Mouse (Mus musculus) forebrain, embryonic 10.5 days (tissue): ENCODE measurements around the gene Ceacam9. TPM values are rescaled to one million over a fixed set of nuclear protein-coding genes. Genes with fewer than 3 reads are reported as not detected.
A peak's percentile ranks its signal among the peaks of the same experiment; 100 is the strongest.
"Not testable (repeated sequence)": the region's sequence is repeated elsewhere in the genome, so short reads cannot be mapped to it uniquely, and the experiment has no call there.

Experiments used
- DNase-seq: peaks from one replicate; pipeline ENCODE4 v3.0.0-alpha.2; 2017; ENCODE audit warnings: low spot score; ENCODE audit errors: extremely low spot score
- H3K27ac ChIP-seq: fragments of 300-500 bp; sonication (generic); 2 replicates; pipeline ENCODE4 v1.5.1; 2016; ENCODE audit warnings: mild to moderate bottlenecking
- H3K27me3 ChIP-seq: fragments of 300-500 bp; sonication (generic); 2 replicates; pipeline ENCODE4 v1.6.1; 2016; ENCODE audit warnings: mild to moderate bottlenecking; ENCODE audit not compliant: poor library complexity, severe bottlenecking
- H3K36me3 ChIP-seq: fragments of 300-500 bp; sonication (generic); replicated peaks from 2 replicates; pipeline ENCODE4 v1.6.1; 2016; ENCODE audit warnings: mild to moderate bottlenecking, moderate library complexity
- H3K4me1 ChIP-seq: fragments of 300-500 bp; sonication (generic); 2 replicates; pipeline ENCODE4 v1.6.1; 2016
- H3K4me3 ChIP-seq: fragments of 300-500 bp; sonication (generic); 2 replicates; pipeline ENCODE4 v1.5.1; 2016; ENCODE audit warnings: mild to moderate bottlenecking, moderate library complexity
- H3K9me3 ChIP-seq: fragments of 300-500 bp; sonication (generic); 2 replicates; pipeline ENCODE4 v1.6.1; 2016; ENCODE audit warnings: mild to moderate bottlenecking, moderate library complexity
- WGBS: fragments of 180-500 bp; shearing (Covaris S2); methylation state at CpG from one replicate; pipeline ENCODE4 v1.1.7; 2016; 5-methylcytosine and 5-hydroxymethylcytosine counted together
- polyA plus RNA-seq: library from polyadenylated mRNA; unstranded; fragments of >200 nt; fragmentation: Nextera tagmentation; extraction: Ambion mirVana; gene quantifications from 2 replicates; pipeline ENCODE4 v1.2.1, GENCODE M21; 2016

Ceacam9 gene
- polyA plus RNA-seq, 1 experiment from 2014 or later: not detected

DNA sequence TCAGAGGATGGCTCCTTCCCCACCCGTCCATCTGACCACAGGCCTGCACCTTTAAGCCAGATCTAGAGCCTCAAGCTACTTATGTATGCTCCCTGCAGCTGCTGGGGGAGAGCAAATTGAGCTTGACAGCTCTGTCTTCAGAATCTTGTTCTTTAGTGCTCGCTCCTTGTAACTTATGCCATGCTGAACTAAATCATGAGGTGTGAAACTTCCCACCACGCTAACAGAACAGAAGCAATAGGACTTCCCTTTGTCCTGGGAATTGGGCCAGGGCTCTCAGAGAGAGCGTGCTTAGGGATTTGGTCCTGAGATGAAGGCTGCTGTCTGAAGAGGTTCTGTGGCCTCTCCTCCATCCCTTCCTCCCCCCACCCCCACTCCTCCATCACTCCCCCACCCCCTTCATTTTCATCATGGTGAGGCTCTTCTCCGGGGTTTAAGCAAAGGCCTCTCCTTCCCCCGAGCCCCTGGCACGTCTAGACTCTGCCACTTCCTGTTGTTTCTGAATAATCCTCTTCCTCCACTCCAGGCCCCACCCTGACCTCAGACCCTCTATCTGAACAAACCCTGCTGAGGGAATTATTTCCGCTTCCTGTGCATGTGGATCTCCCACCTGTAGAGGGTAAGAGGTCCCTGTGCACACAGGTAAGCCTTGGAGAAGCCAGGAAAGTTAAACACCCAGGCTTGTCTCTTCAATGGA is 5.1 kb upstream of the Ceacam9 start:
- 49% methylated on average over 8 of the region's 8 CpGs for WGBS
- H3K4me3 ChIP-seq, DNase-seq, H3K9me3 ChIP-seq, H3K36me3 ChIP-seq, H3K4me1 ChIP-seq, H3K27me3 ChIP-seq: not testable (repeated sequence)
- H3K27ac ChIP-seq: 0 out of 2 replicates have a peak overlapping the region, but pooled peaks have one; percentile 13

DNA sequence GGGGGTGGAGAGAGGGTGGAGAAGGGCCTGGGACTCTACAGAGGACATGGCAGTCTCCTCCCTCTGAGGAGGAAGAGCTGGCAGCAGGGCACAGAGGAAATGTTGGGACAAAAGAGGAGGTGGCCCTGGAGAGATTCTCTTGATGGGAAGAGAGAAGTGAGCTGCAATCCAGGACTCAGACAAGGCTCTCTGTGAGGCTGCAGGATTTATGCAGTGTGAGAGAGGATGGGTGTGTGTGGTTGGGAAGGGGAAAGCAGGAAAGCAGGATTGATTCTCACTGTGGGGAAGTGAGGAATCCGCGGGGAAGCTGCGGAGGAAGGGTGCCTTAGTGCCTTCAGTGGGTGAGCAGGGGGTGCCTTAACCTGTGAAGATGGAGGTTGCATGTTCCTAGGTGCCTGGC is 761 bp downstream of the Ceacam9 start:
- 72% methylated on average over 3 of the region's 3 CpGs for WGBS
- H3K27ac ChIP-seq, H3K9me3 ChIP-seq, DNase-seq, H3K4me1 ChIP-seq, H3K27me3 ChIP-seq, H3K36me3 ChIP-seq, H3K4me3 ChIP-seq: not testable (repeated sequence)

- Histone ChIP-seq H3K4me1 (peaks cover 18% of the 10 kb centered on the region), H3K27ac (peak overlapping the region; percentile 42), H3K4me3 (peak overlapping the region; percentile 32; the same call in 1 of the 2 replicates), H3K36me3 (no peaks in the 10 kb centered on the region), H3K27me3 (no peaks in the 10 kb centered on the region), H3K9me3 (no peaks in the 10 kb centered on the region)
- peak; percentile 66 for DNase-seq
- WGBS: 30% methylated on average over 14 of the region's 14 CpGs
Observed at GRCm38 (mm10) chr7:16728596-16729348, 7.0 kb downstream of the Ceacam9 start.

- not testable (repeated sequence) for H3K27me3 ChIP-seq, H3K9me3 ChIP-seq, DNase-seq, H3K36me3 ChIP-seq
- peak overlapping the region; percentile 32; the same call in 1 of the 2 replicates for H3K4me3 ChIP-seq
- peak overlapping the region; percentile 68 for H3K27ac ChIP-seq
- peaks cover 18% of the 10 kb centered on the region for H3K4me1 ChIP-seq
- 6% methylated on average over 7 of the region's 7 CpGs for WGBS
Observed at GRCm38 (mm10) chr7:16729563-16729962, 7.8 kb downstream of the Ceacam9 start.

DNA sequence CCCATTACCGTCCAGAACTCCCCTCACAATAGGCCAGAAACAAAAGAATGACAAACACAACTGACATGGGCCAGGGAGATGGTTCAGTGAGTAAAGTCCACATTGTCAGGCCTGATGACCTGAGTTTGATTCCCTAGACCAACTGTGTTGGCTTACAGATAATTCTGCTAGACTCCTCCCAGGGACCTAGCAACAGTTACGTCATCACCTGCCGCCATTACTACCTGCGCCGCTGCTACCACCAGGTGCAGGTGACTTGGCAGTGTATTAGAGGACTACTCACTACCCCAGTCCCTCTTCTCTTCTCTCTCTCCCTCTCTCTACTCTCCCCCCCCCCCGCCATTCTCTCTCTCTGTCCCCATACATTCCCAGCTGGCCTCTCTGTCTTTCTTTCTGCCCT is 9.1 kb downstream of the Ceacam9 start:
- 87% methylated on average over 6 of the region's 6 CpGs for WGBS
- H3K4me1 ChIP-seq: peaks cover 18% of the 10 kb centered on the region
- no peak for DNase-seq
- no peak overlapping the region for H3K4me3 ChIP-seq
- no peak overlapping the region for H3K27ac ChIP-seq
- no peaks in the 10 kb centered on the region for H3K9me3 ChIP-seq
- no peaks in the 10 kb centered on the region for H3K27me3 ChIP-seq
- no peaks in the 10 kb centered on the region for H3K36me3 ChIP-seq

- Histone ChIP-seq H3K4me3 (no peak overlapping the region), H3K36me3 (no peaks in the 10 kb centered on the region), H3K27ac (no peak overlapping the region), H3K9me3 (no peaks in the 10 kb centered on the region), H3K27me3 (no peaks in the 10 kb centered on the region), H3K4me1 (peaks cover 18% of the 10 kb centered on the region)
- WGBS: 85% methylated on average over 7 of the region's 7 CpGs
- DNase-seq: no peak
Observed at GRCm38 (mm10) chr7:16731893-16732422, 10.2 kb downstream of the Ceacam9 start.

DNA sequence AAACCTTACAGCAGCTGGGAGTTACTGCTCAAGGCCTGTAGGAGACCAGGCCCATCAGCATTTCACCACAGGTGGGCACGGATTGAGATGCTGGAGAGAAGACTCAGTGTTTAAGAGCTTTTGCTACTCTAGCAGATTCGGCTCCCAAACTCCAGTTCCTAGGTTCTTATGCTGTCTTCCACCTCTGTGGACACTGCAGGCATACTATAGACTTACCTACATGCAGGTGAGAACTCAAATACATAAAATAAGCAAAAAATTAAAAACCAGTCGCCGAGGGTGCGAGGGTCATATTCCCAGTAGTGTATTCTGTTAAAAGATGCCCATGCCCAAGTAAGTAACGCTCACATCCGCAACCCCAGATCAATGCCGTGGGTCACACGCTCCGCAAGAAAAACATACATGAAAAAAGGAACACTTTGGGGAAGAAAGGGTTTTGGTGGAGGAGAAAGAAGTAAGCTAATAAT is 15.9 kb downstream of the Ceacam9 start:
- H3K27ac ChIP-seq: peak overlapping the region; percentile 87
- no peaks in the 10 kb centered on the region for H3K9me3 ChIP-seq
- DNase-seq: no peak
- no peaks in the 10 kb centered on the region for H3K27me3 ChIP-seq
- H3K4me3 ChIP-seq: peak overlapping the region; percentile 89
- WGBS: 46% methylated on average over 10 of the region's 10 CpGs
- H3K36me3 ChIP-seq: peaks cover 3% of the 10 kb centered on the region; the same call in 1 of the 2 replicates
- peaks cover 20% of the 10 kb centered on the region for H3K4me1 ChIP-seq

DNA sequence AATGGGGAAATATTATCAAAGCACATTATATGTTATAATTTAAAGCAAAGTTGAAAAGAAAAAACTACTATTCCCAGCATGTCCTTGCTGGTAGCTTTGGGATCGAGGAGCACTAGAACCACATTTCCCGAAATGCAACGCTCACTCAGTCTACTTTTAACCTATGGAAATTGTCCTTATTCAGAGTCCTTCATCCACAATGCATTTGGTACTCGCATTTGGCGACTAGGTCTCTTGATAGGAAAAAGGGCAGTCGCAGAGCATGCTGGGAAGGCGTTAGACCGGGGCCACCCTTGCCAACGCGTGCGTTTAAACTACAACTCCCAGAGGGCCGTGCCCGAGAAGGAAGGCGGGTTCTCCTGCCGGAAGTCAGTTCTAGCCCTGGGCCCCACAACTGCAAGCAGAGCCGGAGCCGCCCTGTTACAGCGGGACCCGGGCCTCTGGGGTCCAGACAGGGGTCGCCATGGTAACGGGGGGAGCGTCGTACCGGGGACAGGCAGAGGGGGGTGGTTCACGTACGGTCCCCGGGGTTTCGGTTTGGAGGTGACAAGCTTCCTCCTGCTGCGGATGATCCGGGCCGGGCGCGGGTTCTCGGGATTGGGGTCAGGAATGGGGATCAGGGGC is 16.5 kb downstream of the Ceacam9 start, which contains the start of gene Ap2s1:
Gene Ap2s1 (plus strand): TSS at position 338 of the 624 bp plus-strand sequence.
- H3K4me3 ChIP-seq: peak within 1 kb of the TSS; percentile 89
- WGBS: under 1% methylated on average over 34 of the region's 34 CpGs
- H3K4me1 ChIP-seq: peaks cover 20% of the 10 kb centered on the region
- H3K9me3 ChIP-seq: no peaks in the 10 kb centered on the region
- H3K36me3 ChIP-seq: peaks cover 7% of the 10 kb centered on the region
- H3K27ac ChIP-seq: peak within 1 kb of the TSS; percentile 87
- peak; percentile 96 for DNase-seq
- H3K27me3 ChIP-seq: no peaks in the 10 kb centered on the region

DNA sequence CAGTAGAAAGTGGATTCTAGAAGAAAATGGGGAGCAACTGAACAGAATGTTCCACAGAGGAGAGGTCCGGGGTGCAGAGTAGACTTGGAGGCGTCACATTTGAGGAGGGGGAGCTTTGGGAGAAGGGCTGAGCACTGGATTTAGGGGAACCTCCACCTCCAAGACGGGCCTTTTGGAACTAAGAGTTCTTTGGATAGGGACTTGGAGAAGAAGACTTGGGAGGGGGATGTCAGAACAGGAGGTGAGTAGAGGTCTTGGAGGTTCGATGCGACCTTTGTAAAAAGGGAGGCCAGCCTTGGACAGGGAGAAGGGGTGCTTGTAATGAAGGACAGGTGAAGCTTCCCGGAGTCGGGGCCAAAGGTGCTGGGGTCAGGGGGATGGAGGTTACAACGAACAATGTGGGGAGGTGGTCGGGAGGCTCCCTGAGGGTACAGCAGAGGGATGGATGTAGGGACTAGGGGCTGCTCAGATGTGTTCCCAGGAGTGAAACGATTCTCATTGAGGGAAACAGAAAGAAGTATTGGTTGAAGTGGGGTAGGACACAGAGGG is 17.4 kb downstream of the Ceacam9 start:
- H3K27me3 ChIP-seq: no peaks in the 10 kb centered on the region
- DNase-seq: no peak
- WGBS: 57% methylated on average over 10 of the region's 10 CpGs
- peak overlapping the region; percentile 87 for H3K27ac ChIP-seq
- H3K9me3 ChIP-seq: no peaks in the 10 kb centered on the region
- H3K4me1 ChIP-seq: peaks cover 20% of the 10 kb centered on the region
- peak overlapping the region; percentile 89 for H3K4me3 ChIP-seq
- H3K36me3 ChIP-seq: peaks cover 16% of the 10 kb centered on the region

- 94% methylated on average over 4 of the region's 4 CpGs for WGBS
- DNase-seq: no peak
- no peak overlapping the region for H3K27ac ChIP-seq
- H3K9me3 ChIP-seq: no peaks in the 10 kb centered on the region
- no peaks in the 10 kb centered on the region for H3K4me1 ChIP-seq
- H3K36me3 ChIP-seq: peaks cover 66% of the 10 kb centered on the region
- no peaks in the 10 kb centered on the region for H3K27me3 ChIP-seq
- H3K4me3 ChIP-seq: no peak overlapping the region
Observed at GRCm38 (mm10) chr7:16745373-16745772, 23.6 kb downstream of the Ceacam9 start.

DNA sequence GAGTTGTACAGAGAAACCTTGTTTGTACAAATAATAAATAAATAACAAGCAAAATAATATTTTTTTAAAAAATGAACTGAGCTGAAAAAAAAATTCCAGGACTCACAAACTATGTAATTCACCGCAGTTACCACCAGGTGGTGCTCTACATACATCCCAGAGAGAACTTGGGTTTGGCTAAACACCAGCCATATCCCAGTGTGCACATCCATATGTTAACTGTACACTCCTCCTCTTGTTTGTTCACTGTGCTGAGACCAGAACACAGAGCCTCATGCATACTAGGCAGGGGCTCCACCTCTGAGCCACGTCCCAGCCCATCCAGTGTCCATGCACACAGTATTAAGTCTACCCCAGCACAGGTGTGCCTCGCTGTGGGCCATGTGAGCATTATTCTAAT is 24.4 kb downstream of the Ceacam9 start:
- Histone ChIP-seq H3K9me3 (no peaks in the 10 kb centered on the region), H3K4me3 (no peak overlapping the region), H3K36me3 (peaks cover 66% of the 10 kb centered on the region), H3K27me3 (no peaks in the 10 kb centered on the region), H3K4me1 (no peaks in the 10 kb centered on the region), H3K27ac (no peak overlapping the region)
- 51% methylated on average over 3 of the region's 3 CpGs for WGBS
- peak; percentile 48 for DNase-seq

- Histone ChIP-seq H3K36me3 (peaks cover 63% of the 10 kb centered on the region), H3K27me3 (no peaks in the 10 kb centered on the region), H3K27ac (no peak overlapping the region), H3K4me1 (no peaks in the 10 kb centered on the region), H3K4me3 (no peak overlapping the region), H3K9me3 (no peaks in the 10 kb centered on the region)
- 93% methylated on average over 6 of the region's 6 CpGs for WGBS
- no peak for DNase-seq
Observed at GRCm38 (mm10) chr7:16747656-16748055, 25.9 kb downstream of the Ceacam9 start.
